Mouse (Mus musculus) small intestine, adult 2 months (tissue): ENCODE results near the gene Mosmo.

Source experiments
- CTCF ChIP-seq: fragments of 200-500 bp; IDR thresholded peaks from 2 replicates; pipeline ENCODE4 v1.5.1; 2012; ENCODE audit warnings: low read depth, mild to moderate bottlenecking, control low read depth, inconsistent platforms, low read length, moderate library complexity, mixed read lengths; ENCODE audit not compliant: insufficient replicate concordance, insufficient read length; ENCODE audit errors: extremely low read depth
- POLR2A ChIP-seq: fragments of 200-500 bp; IDR thresholded peaks from 2 replicates; pipeline ENCODE4 v1.6.1; 2012; ENCODE audit warnings: low read depth, mild to moderate bottlenecking, control low read depth, inconsistent platforms, low read length, moderate library complexity

DNA sequence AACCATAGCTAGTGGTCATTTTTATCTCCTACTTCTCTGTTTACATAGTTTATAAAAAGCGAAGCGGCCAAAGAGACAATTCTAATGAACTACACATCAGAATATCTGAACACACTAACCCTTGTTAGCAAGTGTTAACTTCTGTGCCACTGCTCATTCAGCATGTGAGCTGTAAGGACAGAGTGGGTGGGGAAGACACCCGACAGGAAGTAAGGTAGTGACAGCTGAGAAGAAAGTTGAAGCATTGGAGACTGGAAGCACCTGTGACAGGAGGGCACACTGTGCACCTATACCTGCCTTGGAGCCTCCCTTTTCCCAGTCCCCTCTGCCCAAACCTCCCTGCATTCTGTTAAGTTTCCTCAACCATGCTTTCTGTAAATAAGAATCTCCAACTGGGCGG lies 44.6 kb downstream of the Mosmo start:
- no peak for TF ChIP-seq CTCF
- TF ChIP-seq POLR2A: no peak
